Mouse (Mus musculus): ENCODE data around the gene Sh3glb1.
"Not testable (repeated sequence)": the region's sequence is repeated elsewhere in the genome, so short reads cannot be mapped to it uniquely, and the experiment has no call there.

DNA sequence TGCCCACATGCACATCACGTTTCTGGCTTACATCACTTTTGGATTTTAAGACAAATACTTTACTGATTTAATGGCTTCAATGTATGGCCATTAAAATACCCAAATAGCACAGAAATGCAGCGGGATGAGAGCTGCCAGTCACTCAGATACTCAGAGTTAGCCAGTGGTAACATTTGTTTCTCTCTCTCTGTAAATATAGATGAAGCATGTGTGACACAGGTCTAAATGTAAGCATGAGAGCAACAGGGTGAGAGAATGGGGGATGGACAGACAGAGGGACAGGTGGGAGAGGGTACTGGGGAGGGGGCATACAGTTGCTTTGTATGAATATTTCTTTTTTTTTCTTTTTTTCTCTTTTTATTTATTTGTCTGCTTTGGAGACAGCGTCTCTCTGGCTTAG lies 2.4 kb upstream of the Sh3glb1 start:
- not testable (repeated sequence) for TF ChIP-seq CTCF (IDR thresholded peaks at IDR 0.05; ENCODE audit: borderline replicate concordance, extremely low read depth, insufficient read depth, insufficient read length); POLR2A (IDR thresholded peaks at IDR 0.05; ENCODE audit: borderline replicate concordance, extremely low read depth, insufficient read depth, insufficient read length, poor library complexity, severe bottlenecking)

Data from brain, embryonic 14.5 days (tissue).